Mouse (Mus musculus): ENCODE results near the gene Gm11444. TPM values are rescaled to one million over a fixed set of nuclear protein-coding genes. Genes with fewer than 3 reads are reported as not detected.

Gene Gm11444
- total and polyA plus RNA-seq, 2 experiments from 2014 or later = not detected

- Histone ChIP-seq H3K4me3 (ENCODE audit: low read depth, low read length) (no peak overlapping the region), H3K9ac (no peak overlapping the region), H3K36me3 (ENCODE audit: insufficient read depth) (no peaks in the 10 kb centered on the region), H3K27me3 (ENCODE audit: insufficient read depth, low read length) (peaks cover 51% of the 10 kb centered on the region), H3K27ac (ENCODE audit: low read depth, low read length) (no peak overlapping the region), H3K4me2 (ENCODE audit: low read depth) (no peak overlapping the region), H3K9me3 (ENCODE audit: low read length) (no peaks in the 10 kb centered on the region), H3K4me1 (ENCODE audit: insufficient read depth) (no peaks in the 10 kb centered on the region)
- 74% methylated on average over 10 of the region's 10 CpGs for WGBS
- no peak for DNase-seq
- no peak for TF ChIP-seq CTCF (IDR thresholded peaks at IDR 0.05; ENCODE audit: low read depth)
- ATAC-seq = no peak
Observed at GRCm38 (mm10) chr11:85825031-85825430, 25.1 kb downstream of the Gm11444 start.

GRCm38 (mm10) chr11:85823794-85824193, 26.3 kb downstream of the Gm11444 start:
- peaks cover 40% of the 10 kb centered on the region for H3K27me3 ChIP-seq (ENCODE audit: insufficient read depth, low read length)
- H3K27ac ChIP-seq (ENCODE audit: low read depth, low read length) = no peak overlapping the region
- H3K4me2 ChIP-seq (ENCODE audit: low read depth) = no peak overlapping the region
- 90% methylated on average over 4 of the region's 4 CpGs for WGBS
- no peak overlapping the region for H3K4me3 ChIP-seq (ENCODE audit: low read depth, low read length)
- H3K9me3 ChIP-seq (ENCODE audit: low read length) = no peaks in the 10 kb centered on the region
- H3K9ac ChIP-seq = no peak overlapping the region
- H3K36me3 ChIP-seq (ENCODE audit: insufficient read depth) = no peaks in the 10 kb centered on the region
- TF ChIP-seq CTCF (IDR thresholded peaks at IDR 0.05; ENCODE audit: low read depth) = no peak
- ATAC-seq (no peak), DNase-seq (no peak)
- H3K4me1 ChIP-seq (ENCODE audit: insufficient read depth) = no peaks in the 10 kb centered on the region

DNA sequence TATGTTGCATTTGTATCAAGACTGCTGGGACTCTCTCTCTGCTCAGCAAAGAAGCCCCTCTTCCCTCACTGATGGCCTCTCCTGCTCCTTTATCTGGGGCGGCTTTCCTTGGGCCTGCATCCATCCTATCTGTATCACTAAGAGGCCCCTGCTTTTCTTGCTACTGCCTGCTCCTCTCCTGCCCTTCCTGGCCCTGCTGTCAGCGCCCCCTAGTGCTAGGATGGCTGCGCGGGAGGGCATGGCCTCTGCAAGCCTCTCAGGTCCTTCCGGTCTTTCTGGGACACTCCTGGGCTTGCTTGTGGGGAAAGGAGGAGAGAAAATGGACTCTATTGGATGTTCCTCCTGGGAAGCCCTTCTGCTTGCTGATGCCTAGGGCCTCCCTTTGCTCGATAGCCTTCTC, 27.0 kb downstream of the Gm11444 start:
- DNase-seq (peak; percentile 41), ATAC-seq (no peak)
- Histone ChIP-seq H3K4me1 (ENCODE audit: insufficient read depth) (no peaks in the 10 kb centered on the region), H3K9ac (no peak overlapping the region), H3K36me3 (ENCODE audit: insufficient read depth) (no peaks in the 10 kb centered on the region), H3K9me3 (ENCODE audit: low read length) (no peaks in the 10 kb centered on the region), H3K27ac (ENCODE audit: low read depth, low read length) (no peak overlapping the region), H3K27me3 (ENCODE audit: insufficient read depth, low read length) (peaks cover 34% of the 10 kb centered on the region), H3K4me2 (ENCODE audit: low read depth) (no peak overlapping the region), H3K4me3 (ENCODE audit: low read depth, low read length) (no peak overlapping the region)
- TF ChIP-seq CTCF (IDR thresholded peaks at IDR 0.05; ENCODE audit: low read depth) = peak; percentile 78
- WGBS = 11% methylated on average over 6 of the region's 6 CpGs

DNA sequence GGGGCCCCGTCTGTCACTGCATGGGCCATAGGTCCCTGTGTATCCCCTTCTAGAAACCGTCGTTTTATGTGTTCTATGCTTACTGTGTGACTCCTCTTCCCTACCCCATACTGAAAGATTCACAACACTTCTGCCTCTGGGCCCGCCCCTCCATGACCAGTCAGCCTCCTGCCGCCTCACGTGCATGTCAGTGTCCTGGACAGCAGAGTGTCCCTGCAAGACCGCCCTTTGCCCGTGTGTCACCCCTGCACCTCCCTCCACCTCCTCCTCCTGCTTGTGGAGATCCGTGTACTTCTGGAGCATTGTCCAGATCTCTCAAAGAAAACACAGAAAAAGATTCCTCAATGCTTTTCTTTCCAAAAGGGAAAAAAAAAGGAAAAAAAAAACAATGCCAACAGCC, 28.5 kb downstream of the Gm11444 start:
- Histone ChIP-seq H3K9ac (no peak overlapping the region), H3K27ac (ENCODE audit: low read depth, low read length) (no peak overlapping the region), H3K27me3 (ENCODE audit: insufficient read depth, low read length) (peaks cover 19% of the 10 kb centered on the region), H3K4me1 (ENCODE audit: insufficient read depth) (no peaks in the 10 kb centered on the region), H3K4me3 (ENCODE audit: low read depth, low read length) (no peak overlapping the region), H3K36me3 (ENCODE audit: insufficient read depth) (no peaks in the 10 kb centered on the region), H3K4me2 (ENCODE audit: low read depth) (no peak overlapping the region), H3K9me3 (ENCODE audit: low read length) (no peaks in the 10 kb centered on the region)
- no peak for TF ChIP-seq CTCF (IDR thresholded peaks at IDR 0.05; ENCODE audit: low read depth)
- no peak for DNase-seq
- WGBS = 83% methylated on average over 9 of the region's 9 CpGs
- ATAC-seq = no peak

- no peak for TF ChIP-seq CTCF (IDR thresholded peaks at IDR 0.05; ENCODE audit: low read depth)
- no peak overlapping the region for H3K27ac ChIP-seq (ENCODE audit: low read depth, low read length)
Observed at GRCm38 (mm10) chr11:85820959-85821358, 29.2 kb downstream of the Gm11444 start.

DNA sequence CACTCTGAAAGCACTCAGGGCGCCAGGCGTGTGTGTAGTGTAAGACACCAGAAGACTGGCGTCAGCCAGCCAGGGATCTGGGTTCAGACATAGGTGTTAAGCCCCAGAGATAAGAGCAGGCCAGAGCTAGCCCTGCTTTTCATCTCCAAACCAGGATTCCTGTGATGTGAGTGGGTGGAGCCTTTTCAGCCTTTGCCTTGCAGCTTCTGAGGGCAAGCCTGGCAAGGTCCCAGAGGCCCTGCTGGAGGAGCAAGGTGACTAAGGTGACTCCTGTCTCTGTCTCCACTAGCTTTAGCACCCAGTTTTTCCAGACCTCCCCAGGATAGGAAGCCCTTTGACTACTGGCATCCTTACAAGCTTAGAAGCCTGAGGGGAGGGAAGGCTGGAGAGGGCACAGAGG, 31.7 kb downstream of the Gm11444 start:
- Histone ChIP-seq H3K36me3 (ENCODE audit: insufficient read depth) (no peaks in the 10 kb centered on the region), H3K9ac (no peak overlapping the region), H3K4me1 (ENCODE audit: insufficient read depth) (no peaks in the 10 kb centered on the region), H3K4me2 (ENCODE audit: low read depth) (no peak overlapping the region), H3K27me3 (ENCODE audit: insufficient read depth, low read length) (no peaks in the 10 kb centered on the region; the same call in 1 of the 2 replicates), H3K9me3 (ENCODE audit: low read length) (no peaks in the 10 kb centered on the region), H3K4me3 (ENCODE audit: low read depth, low read length) (no peak overlapping the region), H3K27ac (ENCODE audit: low read depth, low read length) (no peak overlapping the region)
- DNase-seq (no peak), ATAC-seq (no peak)
- WGBS = 79% methylated on average over 3 of the region's 3 CpGs
- TF ChIP-seq CTCF (IDR thresholded peaks at IDR 0.05; ENCODE audit: low read depth) = no peak

More at GRCm38 (mm10) chr11:85820959-85821358, 29.2 kb downstream of the Gm11444 start:
- Histone ChIP-seq H3K4me3 (ENCODE audit: low read depth, low read length) (no peak overlapping the region), H3K9me3 (ENCODE audit: low read length) (no peaks in the 10 kb centered on the region), H3K36me3 (ENCODE audit: insufficient read depth) (no peaks in the 10 kb centered on the region), H3K27me3 (ENCODE audit: insufficient read depth, low read length) (peaks cover 12% of the 10 kb centered on the region), H3K9ac (no peak overlapping the region), H3K4me2 (ENCODE audit: low read depth) (no peak overlapping the region), H3K4me1 (ENCODE audit: insufficient read depth) (no peaks in the 10 kb centered on the region)
- 89% methylated on average over 3 of the region's 3 CpGs for WGBS
- DNase-seq (no peak), ATAC-seq (no peak)

- H3K9ac ChIP-seq = no peak overlapping the region
- ATAC-seq = no peak
- no peaks in the 10 kb centered on the region for H3K36me3 ChIP-seq (ENCODE audit: insufficient read depth)
- no peaks in the 10 kb centered on the region for H3K9me3 ChIP-seq (ENCODE audit: low read length)
- DNase-seq = no peak
- WGBS = 88% methylated on average over 5 of the region's 5 CpGs
- H3K4me2 ChIP-seq (ENCODE audit: low read depth) = no peak overlapping the region
- no peaks in the 10 kb centered on the region for H3K4me1 ChIP-seq (ENCODE audit: insufficient read depth)
- H3K4me3 ChIP-seq (ENCODE audit: low read depth, low read length) = no peak overlapping the region
- H3K27me3 ChIP-seq (ENCODE audit: insufficient read depth, low read length) = no peaks in the 10 kb centered on the region; the same call in 1 of the 2 replicates
- TF ChIP-seq CTCF (IDR thresholded peaks at IDR 0.05; ENCODE audit: low read depth) = no peak
- H3K27ac ChIP-seq (ENCODE audit: low read depth, low read length) = no peak overlapping the region
Observed at GRCm38 (mm10) chr11:85816471-85816870, 33.7 kb downstream of the Gm11444 start.
